Mouse (Mus musculus) erythroblast, embryonic 14.5 days (primary cell): ENCODE results near the gene 4930402H24Rik.

ENCODE experiments used
- GATA1 ChIP-seq: IDR thresholded peaks from 2 replicates; pipeline ENCODE4 v1.6.1; 2012; ENCODE audit warnings: low read length, inconsistent platforms, mixed read lengths
- TAL1 ChIP-seq: IDR thresholded peaks from 3 replicates; pipeline ENCODE4 v1.6.1; 2012; ENCODE audit warnings: low read length, inconsistent platforms, mixed read lengths

- TF ChIP-seq GATA1 (no peak), TAL1 (no peak)
Observed at GRCm38 (mm10) chr2:130897856-130898255, 8.3 kb downstream of the 4930402H24Rik start.
